Mouse (Mus musculus) heart, postnatal 14 days (tissue): ENCODE results near the gene Focad. TPM values are rescaled to one million over a fixed set of nuclear protein-coding genes. Genes with fewer than 3 reads are reported as not detected.

Experiments used
- DNase-seq, 2 experiments: peaks; one replicate each; pipeline ENCODE4 v3.0.0; 2021 to 2022
- intact Hi-C: fragments of 180-260 bp; cut with DNase I; formaldehyde crosslinking; loops from one replicate; pipeline ENCODE4 v1.15.1; 2025
- microRNA-seq, 2 experiments: library from miRNA; unstranded; fragments of <30 nt; microRNA quantifications; one replicate each; pipeline ENCODE4 v1.2.0; 2021 to 2022
- total RNA-seq, 2 experiments: library from RNA; stranded (reverse); gene quantifications; 2 replicates each; pipeline ENCODE4 v1.2.3; 2021

Gene Focad
- total RNA-seq, 2 experiments from 2014 or later, result 14.6 to 14.7 TPM

DNA sequence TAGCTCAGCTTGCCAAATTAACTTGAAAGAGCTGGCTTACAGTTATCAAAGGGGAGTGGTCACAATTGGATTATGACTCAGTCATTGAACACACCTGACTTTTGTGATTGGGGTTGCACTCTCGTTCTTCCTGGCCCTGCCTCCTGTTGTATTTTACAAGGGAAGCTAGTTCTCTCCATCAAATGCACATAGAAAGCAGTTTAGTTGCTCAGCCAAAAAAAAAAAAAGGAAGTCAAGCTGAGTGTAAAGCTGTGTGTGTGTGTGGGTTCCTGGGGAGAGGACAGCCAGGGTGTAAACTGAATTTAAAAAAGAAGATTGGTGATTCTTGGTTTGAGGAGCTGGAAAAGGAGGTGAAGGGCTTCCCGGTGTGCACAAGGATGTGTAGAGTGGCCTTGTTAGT lies 343.5 kb downstream of the Focad start:
- DNase-seq, result no peak
- intact Hi-C loops, result no loop called here

DNA sequence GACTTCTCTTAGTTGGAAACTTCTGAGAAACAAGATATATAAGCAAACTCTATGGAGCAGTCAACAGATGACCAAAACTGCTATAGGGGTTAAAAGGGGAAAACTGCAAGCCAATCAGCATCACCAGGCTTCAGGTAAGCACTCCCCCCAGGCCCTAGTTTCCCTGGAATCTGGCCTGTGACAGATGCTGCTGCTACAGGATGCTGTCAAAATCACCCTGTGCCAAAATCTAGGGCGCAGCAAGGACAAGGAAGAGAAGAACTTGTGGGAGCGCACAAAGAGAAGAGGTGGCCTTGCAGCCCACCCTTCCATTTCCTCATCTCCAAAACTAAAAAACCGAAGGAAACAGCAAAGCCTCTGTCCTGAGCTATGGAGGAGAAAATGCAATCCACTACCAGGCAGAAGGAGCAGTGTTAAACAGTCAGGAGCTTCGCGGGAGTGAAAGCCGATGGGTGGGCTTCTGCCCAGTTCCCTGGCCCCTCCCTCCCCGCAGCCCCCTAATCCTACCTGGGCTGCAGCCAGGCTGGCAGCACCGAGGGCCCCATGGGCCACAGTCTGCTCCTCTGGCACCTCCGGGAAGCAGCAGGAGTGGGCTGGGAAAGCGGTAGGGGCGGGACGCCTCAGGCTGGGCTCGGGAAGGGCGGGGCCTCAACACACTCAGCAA lies 344.0 kb downstream of the Focad start, which contains the start of gene Hacd4:
Gene Hacd4 (minus strand): TSS at position 603 of the 664 bp plus-strand sequence.
- peak; percentile 62 to 69 for DNase-seq
- intact Hi-C loops, result no loop called here

- intact Hi-C loops, result no loop called here
- no peak for DNase-seq
These were observed 344.5 kb downstream of the Focad start for GRCm38 (mm10) chr4:88438990-88439329.

- peak; percentile 7 to 11 for DNase-seq
- intact Hi-C loops, result loop anchor here (5.0 kb wide), 1 partner anchor 73 kb away; no protein-coding TSS in a partner anchor
These were observed 345.3 kb downstream of the Focad start for GRCm38 (mm10) chr4:88439669-88440123.

DNA sequence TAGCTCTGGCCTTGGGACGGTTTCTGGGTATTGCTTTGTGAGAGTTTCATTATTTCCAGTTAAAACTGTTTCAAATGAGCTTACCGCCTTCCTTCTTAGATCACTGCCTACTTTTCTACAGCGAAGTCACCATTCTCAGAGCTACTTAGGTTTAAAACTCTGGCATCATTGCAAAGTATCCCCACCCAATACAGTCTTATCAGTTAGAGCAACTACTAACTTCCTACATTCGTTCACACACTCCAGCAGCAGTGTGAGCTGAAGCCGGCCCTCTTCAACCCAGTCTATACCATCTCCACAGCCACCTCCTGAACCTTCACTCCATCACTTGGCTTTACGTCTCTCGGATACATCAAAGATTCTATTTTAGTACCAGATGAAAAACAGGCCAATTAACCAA lies 346.4 kb downstream of the Focad start:
- intact Hi-C loops, result loop anchor here (5.0 kb wide), 1 partner anchor 71 kb away; no protein-coding TSS in a partner anchor

GRCm38 (mm10) chr4:88448976-88449375 lies 354.5 kb downstream of the Focad start:
- intact Hi-C loops, result no loop called here
- DNase-seq, result no peak

More for the DNA sequence above, 346.4 kb downstream of the Focad start:
- no peak for DNase-seq

DNA sequence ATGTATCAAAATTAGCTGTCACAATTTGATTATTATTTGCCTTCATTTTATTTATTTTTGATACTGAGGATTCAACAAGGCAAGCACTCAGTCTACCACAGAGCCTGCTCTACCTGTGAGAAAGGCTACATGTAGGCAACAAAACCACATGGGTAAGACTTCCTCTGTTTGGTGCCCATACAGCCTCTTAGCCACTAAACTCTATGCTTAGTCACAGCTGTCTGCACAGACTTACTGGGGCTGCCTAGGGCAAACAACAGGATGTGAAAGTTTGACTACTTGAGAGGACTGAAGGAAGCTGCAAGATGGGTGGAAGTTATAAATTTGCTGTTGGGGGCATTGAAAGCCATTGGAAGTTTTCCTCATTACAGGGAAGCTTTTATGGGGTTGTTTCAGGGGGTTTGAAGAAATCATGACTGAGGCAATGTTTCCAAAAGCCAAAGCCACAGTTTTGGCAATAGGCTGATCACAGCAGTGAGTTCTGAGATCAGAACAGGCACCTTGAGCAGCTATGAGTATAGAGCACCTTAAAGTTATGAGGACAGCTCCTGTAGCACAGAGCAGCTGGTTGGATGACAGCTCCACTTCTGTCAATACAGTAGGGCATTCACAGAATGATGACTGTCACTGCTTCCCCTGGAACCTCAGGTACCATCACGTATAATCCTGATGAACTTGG lies 355.8 kb downstream of the Focad start:
- intact Hi-C loops, result no loop called here
- DNase-seq, result no peak

DNA sequence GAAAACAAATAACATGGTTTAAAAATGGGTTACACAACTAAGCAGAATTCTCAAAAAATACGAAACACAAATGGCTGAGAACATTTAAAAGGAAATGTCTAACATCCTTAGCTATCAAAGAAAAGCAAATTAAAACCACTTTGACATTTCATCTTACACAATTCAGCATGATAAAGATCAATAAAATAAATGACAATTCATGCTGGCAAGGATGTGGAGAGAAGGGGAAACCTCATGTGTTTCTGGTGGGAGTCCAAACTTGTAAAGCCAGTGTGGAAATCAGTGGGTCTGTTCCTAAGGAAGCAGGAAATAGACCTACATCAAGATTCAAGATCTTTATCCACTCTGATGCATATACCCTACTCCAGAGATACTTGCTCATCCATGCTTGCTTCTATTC lies 363.7 kb downstream of the Focad start:
- intact Hi-C loops, result no loop called here
- DNase-seq, result no peak

- intact Hi-C loops, result no loop called here
- DNase-seq, result no peak
These were observed 364.2 kb downstream of the Focad start for GRCm38 (mm10) chr4:88458673-88459072.

Small RNA genes within 50 kb of the gene (microRNA-seq; reads per million reads assigned to microRNA genes)
- 6.2 to 89.5 reads per million in 2 experiments for gene Mir491

Other genes with a start within 250 kb of the Focad start
- gene Mllt3, start 61.3 kb upstream of the Focad start, total RNA-seq, result 10 to 100 TPM; 11.1 to 12.4 TPM